Mouse (Mus musculus): ENCODE data around the gene Ica1l.
"Not testable (repeated sequence)": the region's sequence is repeated elsewhere in the genome, so short reads cannot be mapped to it uniquely, and the experiment has no call there.

GRCm38 (mm10) chr1:60070725-60071124, 27.7 kb upstream of the Ica1l start:
- not testable (repeated sequence) for TF ChIP-seq CTCF (IDR thresholded peaks at IDR 0.05; ENCODE audit: extremely low read depth, insufficient read length, insufficient replicate concordance, low read depth, low read length); POLR2A (IDR thresholded peaks at IDR 0.05; ENCODE audit: low read depth, low read length)
